Mouse (Mus musculus) testis, adult 2 months (tissue): ENCODE data around the gene Irak1bp1. TPM values are rescaled to one million over a fixed set of nuclear protein-coding genes. Genes with fewer than 3 reads are reported as not detected.

Experiments used
- H3K27ac ChIP-seq: fragments of 200-500 bp; 2 replicates; pipeline ENCODE4 v1.5.1; 2012; ENCODE audit warnings: low read depth, low read length; ENCODE audit not compliant: control insufficient read depth, insufficient read depth
- H3K27me3 ChIP-seq: fragments of 200-500 bp; 2 replicates; pipeline ENCODE4 v1.6.1; 2012; ENCODE audit warnings: mild to moderate bottlenecking, low read length, moderate library complexity; ENCODE audit not compliant: control insufficient read depth, insufficient read depth
- H3K36me3 ChIP-seq: fragments of 200-500 bp; 2 replicates; pipeline ENCODE4 v1.6.1; 2012; ENCODE audit warnings: mild to moderate bottlenecking, low read length; ENCODE audit not compliant: control insufficient read depth, insufficient read depth
- H3K4me1 ChIP-seq: fragments of 200-500 bp; 2 replicates; pipeline ENCODE4 v1.6.1; 2012; ENCODE audit warnings: low read length; ENCODE audit not compliant: control insufficient read depth, insufficient read depth
- H3K4me3 ChIP-seq: fragments of 200-500 bp; 2 replicates; pipeline ENCODE4 v1.5.1; 2012; ENCODE audit warnings: low read depth, mild to moderate bottlenecking, low read length, moderate library complexity, mixed read lengths; ENCODE audit not compliant: control insufficient read depth
- CTCF ChIP-seq: fragments of 200-500 bp; IDR thresholded peaks from 2 replicates; pipeline ENCODE4 v1.5.1; 2012; ENCODE audit warnings: low read depth, mild to moderate bottlenecking, inconsistent platforms, low read length, moderate library complexity; ENCODE audit not compliant: control insufficient read depth, insufficient read depth, insufficient replicate concordance
- POLR2A ChIP-seq: fragments of 200-500 bp; IDR thresholded peaks from 2 replicates; pipeline ENCODE4 v1.6.1; 2012; ENCODE audit warnings: low read depth, mild to moderate bottlenecking, inconsistent platforms, low read length, moderate library complexity; ENCODE audit not compliant: control insufficient read depth
- polyA plus RNA-seq: library from polyadenylated mRNA; depleted of rRNA; stranded (reverse); fragments of >200 nt; gene quantifications from 2 replicates; pipeline ENCODE4 v1.2.3, GENCODE M21; 2012; rRNA removed

Gene Irak1bp1
- polyA plus RNA-seq, 1 experiment: 28.3 TPM

GRCm38 (mm10) chr9:82884177-82884576, 54.8 kb downstream of the Irak1bp1 start:
- TF ChIP-seq CTCF (no peak), POLR2A (no peak)

GRCm38 (mm10) chr9:82888645-82889044, 59.3 kb downstream of the Irak1bp1 start:
- no peak overlapping the region for H3K27ac ChIP-seq
- no peaks in the 10 kb centered on the region for H3K27me3 ChIP-seq
- H3K36me3 ChIP-seq: no peaks in the 10 kb centered on the region; the same call in 1 of the 2 replicates
- H3K4me3 ChIP-seq: no peak overlapping the region
- no peak for TF ChIP-seq CTCF
- TF ChIP-seq POLR2A: no peak
- no peaks in the 10 kb centered on the region for H3K4me1 ChIP-seq

More at GRCm38 (mm10) chr9:82884177-82884576, 54.8 kb downstream of the Irak1bp1 start:
- no peak overlapping the region for H3K4me3 ChIP-seq
- H3K27ac ChIP-seq: no peak overlapping the region
- no peaks in the 10 kb centered on the region for H3K4me1 ChIP-seq
- H3K27me3 ChIP-seq: no peaks in the 10 kb centered on the region
- no peaks in the 10 kb centered on the region for H3K36me3 ChIP-seq

Other genes with a start within 250 kb of the Irak1bp1 start
- gene Phip, start 146.0 kb downstream of the Irak1bp1 start, polyA plus RNA-seq: 1.6 and 2.2 TPM in 2 replicates